Mouse (Mus musculus): ENCODE measurements around the gene Arl6.

DNA sequence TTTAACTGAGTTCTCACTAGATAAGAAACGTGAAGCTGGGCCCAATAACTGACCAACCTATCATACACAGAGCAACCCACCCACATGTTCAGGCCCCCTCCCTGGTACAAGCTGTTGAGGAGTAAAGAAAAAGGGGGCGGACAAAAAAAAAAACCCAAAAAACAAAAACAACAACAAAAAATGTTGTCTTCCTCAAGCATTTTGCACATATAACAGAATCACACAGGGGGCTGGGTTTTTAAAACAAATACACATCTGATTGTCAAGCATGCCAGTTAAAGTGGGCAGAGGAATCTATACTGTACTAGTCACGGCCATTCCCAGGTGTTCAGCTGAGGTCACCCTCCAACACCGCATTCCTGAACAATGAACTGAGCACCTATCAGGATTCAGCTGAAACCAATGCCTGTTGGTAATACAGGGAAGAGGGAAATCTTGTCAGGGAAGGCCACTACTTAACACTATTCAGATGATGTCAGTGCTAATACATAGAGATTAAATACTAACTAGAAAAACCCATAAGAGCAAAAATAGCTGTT lies 53.4 kb downstream of the Arl6 start:
- TF ChIP-seq CTCF (IDR thresholded peaks at IDR 0.05; ENCODE audit: extremely low read depth, insufficient read depth, low read length) (no peak), POLR2A (IDR thresholded peaks at IDR 0.05; ENCODE audit: extremely low read depth, insufficient read depth, low read length) (no peak)

All from cortical plate, adult 2 months (tissue).